Mouse (Mus musculus) heart, postnatal 0 days (tissue): ENCODE results near the gene Cox17. TPM values are rescaled to one million over a fixed set of nuclear protein-coding genes. Genes with fewer than 3 reads are reported as not detected.
"Not testable (repeated sequence)": the region's sequence is repeated elsewhere in the genome, so short reads cannot be mapped to it uniquely, and the experiment has no call there.

Experiments used
- ATAC-seq: fragments of 200-750 bp; cut with Nextera tagmentation; 2 replicates; pipeline ENCODE4 v1.8.0; 2017; ENCODE audit warnings: low read depth, moderate number of reproducible peaks, moderate library complexity; ENCODE audit not compliant: insufficient read depth
- DNase-seq: peaks from one replicate; pipeline ENCODE4 v3.0.0-alpha.2; 2016; ENCODE audit warnings: low spot score
- H3K27ac ChIP-seq: fragments of 300-500 bp; sonication (generic); 2 replicates; pipeline ENCODE4 v1.5.1; 2014; ENCODE audit warnings: low read depth, mild to moderate bottlenecking
- H3K27me3 ChIP-seq: fragments of 300-500 bp; sonication (generic); 2 replicates; pipeline ENCODE4 v1.6.1; 2014; ENCODE audit warnings: low read length, mixed read lengths; ENCODE audit not compliant: control insufficient read depth, insufficient read depth
- H3K36me3 ChIP-seq: fragments of 300-500 bp; sonication (generic); replicated peaks from 2 replicates; pipeline ENCODE4 v1.6.1; 2014; ENCODE audit warnings: low read length, mixed read lengths; ENCODE audit not compliant: control insufficient read depth, insufficient read depth
- H3K4me1 ChIP-seq: fragments of 300-500 bp; sonication (generic); 2 replicates; pipeline ENCODE4 v1.6.1; 2014; ENCODE audit warnings: antibody characterized with exemption; ENCODE audit not compliant: control insufficient read depth, insufficient read depth
- H3K4me2 ChIP-seq: fragments of 300-500 bp; sonication (generic); 2 replicates; pipeline ENCODE4 v1.6.1; 2014; ENCODE audit warnings: low read depth, mild to moderate bottlenecking, low read length, moderate library complexity
- H3K4me3 ChIP-seq: fragments of 300-500 bp; sonication (generic); 2 replicates; pipeline ENCODE4 v1.5.1; 2014; ENCODE audit warnings: low read depth, low read length
- H3K9ac ChIP-seq: fragments of 300-500 bp; sonication (generic); replicated peaks from 2 replicates; pipeline ENCODE4 v1.6.1; 2014; ENCODE audit warnings: low read depth, low read length, mixed read lengths
- H3K9me3 ChIP-seq: fragments of 300-500 bp; sonication (generic); replicated peaks from 2 replicates; pipeline ENCODE4 v1.6.1; 2016; ENCODE audit warnings: low read length; ENCODE audit not compliant: control insufficient read depth
- CTCF ChIP-seq: IDR thresholded peaks from 2 replicates; pipeline ENCODE4 v1.5.1; 2016; ENCODE audit warnings: antibody characterized with exemption, control low read depth, low read depth
- EP300 ChIP-seq: IDR thresholded peaks from 2 replicates; pipeline ENCODE4 v1.6.1; 2016; ENCODE audit warnings: antibody characterized with exemption, low read depth
- WGBS: fragments of 180-500 bp; shearing (Covaris S2); extraction: QIAGEN DNeasy Blood & Tissue Kit; methylation state at CpG from one replicate; pipeline ENCODE4 v1.1.7; 2014; 5-methylcytosine and 5-hydroxymethylcytosine counted together
- polyA plus RNA-seq: library from polyadenylated mRNA; unstranded; fragments of >200 nt; fragmentation: Nextera tagmentation; extraction: Ambion mirVana; gene quantifications from 2 replicates; pipeline ENCODE4 v1.2.1, GENCODE M21; 2015
- total RNA-seq: library from RNA; depleted of rRNA; stranded (reverse); fragments of >200 nt; gene quantifications from 2 replicates; pipeline ENCODE4 v1.2.3, GENCODE M21; 2014; ENCODE audit warnings: low replicate concordance

Cox17 gene
- total and polyA plus RNA-seq, 2 experiments from 2014 or later: 84.7 to 579 TPM

DNA sequence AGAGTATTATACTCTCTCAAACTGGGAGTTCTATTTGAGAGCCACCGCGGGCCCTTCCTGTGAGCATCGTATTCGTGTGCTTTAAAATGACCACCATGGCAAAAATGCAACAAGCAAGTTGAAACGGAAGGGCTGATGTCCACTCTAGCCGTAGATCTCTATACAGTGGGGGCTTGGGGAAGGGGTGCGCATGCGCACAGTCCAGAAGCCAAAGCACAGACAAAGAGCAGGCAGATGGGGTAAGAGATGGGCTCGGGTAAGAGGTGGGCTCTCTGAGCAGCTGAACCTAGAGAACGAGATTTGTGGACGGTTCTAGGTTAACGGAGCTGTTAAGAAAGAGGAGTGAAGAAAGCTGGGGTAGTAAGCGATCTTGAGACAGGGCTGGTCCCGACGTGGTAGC is 22.5 kb upstream of the Cox17 start:
- WGBS: 83% methylated on average over 15 of the region's 15 CpGs
- no peak overlapping the region for H3K27ac ChIP-seq
- no peak overlapping the region for H3K4me3 ChIP-seq
- no peak overlapping the region for H3K9ac ChIP-seq
- TF ChIP-seq EP300: no peak
- TF ChIP-seq CTCF: no peak
- H3K4me2 ChIP-seq: no peak overlapping the region
- no peaks in the 10 kb centered on the region for H3K27me3 ChIP-seq
- no peaks in the 10 kb centered on the region for H3K9me3 ChIP-seq
- ATAC-seq (no peak), DNase-seq (no peak)
- no peaks in the 10 kb centered on the region for H3K36me3 ChIP-seq
- H3K4me1 ChIP-seq: no peaks in the 10 kb centered on the region

DNA sequence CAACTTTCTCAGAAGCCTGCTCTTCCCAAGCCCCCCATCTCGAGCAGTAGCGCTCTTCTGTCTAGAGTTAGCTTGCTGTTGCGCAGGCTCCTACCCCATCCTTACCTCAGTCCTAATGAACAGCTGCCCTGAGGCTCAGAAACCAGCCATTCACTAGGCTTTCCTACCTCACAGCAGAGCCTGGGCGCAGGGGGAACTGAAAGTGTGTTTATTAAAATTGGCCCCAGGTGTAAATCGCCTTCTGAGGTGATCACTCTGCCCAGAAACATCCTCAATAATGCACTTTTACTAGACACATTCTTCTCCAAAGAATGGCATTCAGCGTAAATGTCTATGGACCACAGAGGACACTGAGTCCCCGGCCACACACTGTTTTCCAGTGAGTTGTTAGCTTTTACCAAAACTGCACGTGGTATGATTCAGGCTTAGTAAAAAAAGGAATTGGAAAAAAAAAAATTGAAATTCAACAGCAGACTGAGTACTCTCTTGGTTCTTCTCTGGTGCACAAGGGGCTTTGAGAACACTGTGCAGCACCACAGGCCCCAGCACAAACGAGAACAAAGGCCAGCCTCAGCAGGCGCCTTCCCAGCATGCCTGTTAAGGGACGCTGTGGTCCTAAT is 19.9 kb upstream of the Cox17 start:
- TF ChIP-seq CTCF (no peak), EP300 (no peak)
- H3K27ac ChIP-seq: no peak overlapping the region
- H3K4me2 ChIP-seq: no peak overlapping the region
- no peak overlapping the region for H3K9ac ChIP-seq
- no peaks in the 10 kb centered on the region for H3K4me1 ChIP-seq
- no peaks in the 10 kb centered on the region for H3K9me3 ChIP-seq
- DNase-seq (no peak), ATAC-seq (no peak)
- 80% methylated on average over 11 of the region's 11 CpGs for WGBS
- no peaks in the 10 kb centered on the region for H3K36me3 ChIP-seq
- no peak overlapping the region for H3K4me3 ChIP-seq
- no peaks in the 10 kb centered on the region for H3K27me3 ChIP-seq

DNA sequence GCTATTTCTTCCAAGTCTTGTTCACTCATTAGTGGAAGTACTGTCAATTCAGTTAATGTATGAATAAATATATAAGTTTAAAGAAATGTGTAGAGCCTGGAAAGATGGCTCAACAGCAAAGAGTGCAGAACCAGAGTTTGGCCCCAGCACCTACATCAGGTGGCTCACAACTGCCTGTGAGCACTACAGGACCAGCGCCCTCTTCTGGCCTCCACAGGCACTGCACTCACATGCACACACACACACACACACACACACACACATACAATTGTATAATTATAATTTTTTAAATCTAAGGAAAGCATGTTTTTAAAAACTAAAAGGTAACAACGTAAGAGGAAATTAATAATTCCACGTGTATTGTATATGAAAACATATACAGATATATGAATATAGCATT is 17.5 kb upstream of the Cox17 start:
- ATAC-seq (no peak), DNase-seq (no peak)
- H3K27me3 ChIP-seq: no peaks in the 10 kb centered on the region
- no peak overlapping the region for H3K4me2 ChIP-seq
- no peaks in the 10 kb centered on the region for H3K9me3 ChIP-seq
- no peaks in the 10 kb centered on the region for H3K4me1 ChIP-seq
- 86% methylated on average over 3 of the region's 3 CpGs for WGBS
- H3K27ac ChIP-seq: no peak overlapping the region
- no peak overlapping the region for H3K9ac ChIP-seq
- no peak overlapping the region for H3K4me3 ChIP-seq
- H3K36me3 ChIP-seq: no peaks in the 10 kb centered on the region
- no peak for TF ChIP-seq EP300
- no peak for TF ChIP-seq CTCF

DNA sequence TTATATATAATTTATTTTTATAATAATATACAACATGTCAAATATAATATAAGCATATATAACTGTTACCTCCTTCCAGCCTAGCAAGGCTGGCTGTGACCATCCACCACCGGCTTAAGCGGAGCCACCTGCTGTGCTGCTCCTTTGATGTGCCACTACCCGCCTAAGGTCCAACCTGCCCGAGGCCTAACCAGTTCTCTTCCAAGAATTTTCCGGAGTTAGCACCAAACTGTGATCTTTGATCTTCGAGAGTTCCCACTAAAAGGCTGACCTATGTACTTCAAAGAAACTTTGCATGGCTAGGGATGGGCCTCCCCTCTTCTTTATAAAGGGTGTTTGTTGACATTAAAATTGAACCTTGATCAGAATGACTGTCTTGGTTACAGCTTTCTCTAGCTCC is 12.4 kb upstream of the Cox17 start:
- ATAC-seq (no peak), DNase-seq (no peak)
- Histone ChIP-seq H3K4me2 (no peak overlapping the region), H3K4me1 (no peaks in the 10 kb centered on the region), H3K27me3 (no peaks in the 10 kb centered on the region), H3K36me3 (no peaks in the 10 kb centered on the region), H3K27ac (no peak overlapping the region), H3K4me3 (no peak overlapping the region), H3K9me3 (no peaks in the 10 kb centered on the region), H3K9ac (no peak overlapping the region)
- WGBS: 54% methylated on average over 6 of the region's 6 CpGs
- TF ChIP-seq CTCF (no peak), EP300 (no peak)

DNA sequence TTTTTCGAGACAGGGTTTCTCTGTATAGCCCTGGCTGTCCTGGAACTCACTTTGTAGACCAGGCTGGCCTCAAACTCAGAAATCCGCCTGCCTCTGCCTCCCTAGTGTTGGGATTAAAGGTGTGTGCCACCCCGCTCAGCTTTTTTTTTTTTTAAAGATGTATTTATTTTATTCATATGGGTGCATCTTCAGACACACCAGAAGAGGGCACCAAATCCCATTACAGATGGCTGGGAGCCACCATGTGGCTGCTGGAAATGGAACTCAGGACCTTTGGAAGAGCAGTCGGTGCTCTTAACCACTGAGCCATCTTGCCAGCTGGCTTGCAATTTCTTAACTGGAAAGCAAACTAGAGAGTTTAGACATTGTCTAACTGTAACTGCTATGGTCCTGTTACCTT is 8.7 kb upstream of the Cox17 start:
- not testable (repeated sequence) for DNase-seq, H3K27me3 ChIP-seq, H3K4me3 ChIP-seq, H3K4me1 ChIP-seq, H3K9ac ChIP-seq, H3K9me3 ChIP-seq, H3K27ac ChIP-seq, H3K4me2 ChIP-seq, H3K36me3 ChIP-seq, ATAC-seq
- WGBS: 73% methylated on average over 4 of the region's 4 CpGs
